Mouse (Mus musculus) intestine, postnatal 0 days (tissue): Measurements from ENCODE around the gene Olfr1508. TPM values are rescaled to one million over a fixed set of nuclear protein-coding genes. Genes with fewer than 3 reads are reported as not detected.
"Not testable (repeated sequence)": the region's sequence is repeated elsewhere in the genome, so short reads cannot be mapped to it uniquely, and the experiment has no call there.

ENCODE experiments used
- ATAC-seq: fragments of 200-750 bp; cut with Nextera tagmentation; 2 replicates; pipeline ENCODE4 v1.8.0; 2017; ENCODE audit warnings: mild to moderate bottlenecking, moderate TSS enrichment, moderate library complexity
- H3K27ac ChIP-seq: fragments of 300-500 bp; sonication (generic); 2 replicates; pipeline ENCODE4 v1.5.1; 2014; ENCODE audit warnings: mild to moderate bottlenecking, low read depth, low read length, moderate library complexity
- H3K27me3 ChIP-seq: fragments of 300-500 bp; sonication (generic); replicated peaks from 2 replicates; pipeline ENCODE4 v1.6.1; 2014; ENCODE audit warnings: low read length, mixed read lengths; ENCODE audit not compliant: control insufficient read depth, insufficient read depth
- H3K36me3 ChIP-seq: fragments of 300-500 bp; sonication (generic); 2 replicates; pipeline ENCODE4 v1.6.1; 2014; ENCODE audit warnings: mild to moderate bottlenecking, moderate library complexity; ENCODE audit not compliant: control insufficient read depth, insufficient read depth
- H3K4me1 ChIP-seq: fragments of 300-500 bp; sonication (generic); replicated peaks from 2 replicates; pipeline ENCODE4 v1.6.1; 2014; ENCODE audit warnings: antibody characterized with exemption, low read length, mixed read lengths; ENCODE audit not compliant: control insufficient read depth, insufficient read depth
- H3K4me2 ChIP-seq: fragments of 300-500 bp; sonication (generic); replicated peaks from 2 replicates; pipeline ENCODE4 v1.6.1; 2014; ENCODE audit warnings: low read depth, mild to moderate bottlenecking, moderate library complexity
- H3K4me3 ChIP-seq: fragments of 300-500 bp; sonication (generic); 2 replicates; pipeline ENCODE4 v1.5.1; 2014; ENCODE audit warnings: low read depth, low read length
- H3K9ac ChIP-seq: fragments of 300-500 bp; sonication (generic); 2 replicates; pipeline ENCODE4 v1.6.1; 2014; ENCODE audit warnings: mild to moderate bottlenecking, low read depth, low read length
- H3K9me3 ChIP-seq: fragments of 300-500 bp; sonication (generic); 2 replicates; pipeline ENCODE4 v1.6.1; 2016; ENCODE audit warnings: mixed run types; ENCODE audit not compliant: control insufficient read depth
- CTCF ChIP-seq: sonication (generic); IDR thresholded peaks from 2 replicates; pipeline ENCODE4 v1.5.1; 2016; ENCODE audit warnings: low read depth, mild to moderate bottlenecking, control low read depth, antibody characterized with exemption, moderate library complexity
- WGBS: fragments of 180-500 bp; shearing (Covaris S2); extraction: QIAGEN DNeasy Blood & Tissue Kit; methylation state at CpG from one replicate; pipeline ENCODE4 v1.1.7; 2014; 5-methylcytosine and 5-hydroxymethylcytosine counted together
- polyA plus RNA-seq: library from polyadenylated mRNA; unstranded; fragments of >200 nt; fragmentation: Nextera tagmentation; extraction: Ambion mirVana; gene quantifications from 2 replicates; pipeline ENCODE4 v1.2.1, GENCODE M21; 2015

Olfr1508 gene
- polyA plus RNA-seq, 1 experiment from 2014 or later: not detected

GRCm38 (mm10) chr14:52414273-52414672 lies 53.0 kb downstream of the Olfr1508 start, which contains the start of gene Olfr1510:
Olfr1510 (minus strand) TSS chr14:52414373.
- no peak within 1 kb of the TSS for H3K4me2 ChIP-seq
- 83% methylated on average over 3 of the region's 3 CpGs for WGBS
- no peak for TF ChIP-seq CTCF
- ATAC-seq: no peak
- no peak within 1 kb of the TSS for H3K9ac ChIP-seq
- H3K9me3 ChIP-seq: no peaks in the 10 kb centered on the region
- H3K27ac ChIP-seq: no peak within 1 kb of the TSS
- H3K4me1 ChIP-seq: no peaks in the 10 kb centered on the region
- H3K27me3 ChIP-seq: no peaks in the 10 kb centered on the region
- H3K36me3 ChIP-seq: no peaks in the 10 kb centered on the region
- H3K4me3 ChIP-seq: no peak within 1 kb of the TSS

DNA sequence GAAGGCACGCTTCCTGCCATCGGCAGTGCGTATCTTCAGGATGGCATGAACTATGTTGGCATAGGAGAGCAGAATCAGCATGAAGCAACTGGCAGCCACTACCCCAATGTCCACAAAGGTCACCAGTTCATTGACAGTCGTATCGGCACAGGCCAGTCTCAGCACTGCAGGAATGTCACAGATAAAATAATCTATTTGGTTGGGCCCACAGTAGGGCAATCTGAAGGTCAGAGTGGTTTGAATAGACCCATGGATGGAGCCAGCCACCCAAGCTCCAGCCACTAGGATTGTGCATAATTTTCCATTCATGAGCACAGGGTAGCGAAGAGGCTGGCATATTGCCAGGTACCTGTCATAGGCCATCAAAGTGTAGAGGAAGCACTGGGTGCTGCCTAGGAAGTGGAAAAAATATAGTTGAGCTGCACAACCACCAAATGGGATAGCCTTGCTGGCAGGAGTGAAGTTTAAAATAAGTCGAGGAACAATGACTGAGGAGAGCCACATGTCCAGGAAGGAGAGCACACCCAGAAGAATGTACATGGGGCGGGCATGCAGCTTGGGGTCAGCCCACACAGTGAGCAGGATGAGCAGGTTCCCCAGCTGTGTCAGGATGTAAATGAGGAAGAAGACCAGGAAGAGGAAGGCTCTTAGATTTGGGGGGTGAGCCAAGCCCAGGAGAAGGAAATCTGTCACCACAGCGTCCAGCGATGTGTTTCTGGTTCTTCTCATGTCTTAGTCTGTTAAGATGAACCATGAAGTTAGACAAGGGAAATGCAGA lies 57.0 kb downstream of the Olfr1508 start:
- H3K9me3 ChIP-seq, H3K27me3 ChIP-seq, H3K4me2 ChIP-seq, H3K27ac ChIP-seq, H3K36me3 ChIP-seq, ATAC-seq, H3K9ac ChIP-seq, H3K4me1 ChIP-seq, H3K4me3 ChIP-seq: not testable (repeated sequence)
- WGBS: 73% methylated on average over 7 of the region's 10 CpGs

Other genes starting within 250 kb of the Olfr1508 start
- gene Chd8, start 209.7 kb downstream of the Olfr1508 start, polyA plus RNA-seq: 15.7 and 17.4 TPM in 2 replicates
- 20.8 and 21.7 TPM in 2 replicates for gene Tox4, start 188.3 kb downstream of the Olfr1508 start, polyA plus RNA-seq
- gene Rab2b, start 187.9 kb downstream of the Olfr1508 start, polyA plus RNA-seq: 6.8 and 7.8 TPM in 2 replicates
- 9.2 and 11.8 TPM in 2 replicates for gene Mettl3, start 162.4 kb downstream of the Olfr1508 start, polyA plus RNA-seq
- gene Sall2, start 138.7 kb downstream of the Olfr1508 start, polyA plus RNA-seq: 2.4 and 2.7 TPM in 2 replicates
- not detected in 2 replicates for gene Olfr1513, start 111.1 kb downstream of the Olfr1508 start, polyA plus RNA-seq
- gene Olfr1512, start 88.3 kb downstream of the Olfr1508 start, polyA plus RNA-seq: not detected in 2 replicates
- gene Olfr1511, start 70.1 kb downstream of the Olfr1508 start, polyA plus RNA-seq: not detected in 2 replicates
- not detected in 2 replicates for gene Olfr1510, start 53.1 kb downstream of the Olfr1508 start, polyA plus RNA-seq
- gene Olfr1509, start 24.5 kb downstream of the Olfr1508 start, polyA plus RNA-seq: not detected in 2 replicates
- not detected in 2 replicates for gene Olfr1507, start 28.3 kb upstream of the Olfr1508 start, polyA plus RNA-seq